Mouse (Mus musculus): ENCODE results near the gene Per3.

The Per3 gene

GRCm38 (mm10) chr4:150958536-150958935 lies 85.9 kb downstream of the Per3 start:
- DNase-seq (ENCODE audit: low spot score in 2 of 2), result no peak

GRCm38 (mm10) chr4:150957106-150957458 lies 87.4 kb downstream of the Per3 start:
- no peak for DNase-seq (ENCODE audit: low spot score in 2 of 2)

GRCm38 (mm10) chr4:150956369-150957105 lies 87.9 kb downstream of the Per3 start:
- DNase-seq (ENCODE audit: low spot score in 2 of 2), result no peak
